Mouse (Mus musculus) brain, embryonic 18.5 days (tissue): ENCODE results near the gene Pard3b.

Source experiments
- DNase-seq: peaks from one replicate; pipeline ENCODE4 v3.0.0-alpha.2; 2012; ENCODE audit warnings: low read depth, low spot score

Pard3b gene

GRCm38 (mm10) chr1:61925541-61925940 lies 286.9 kb downstream of the Pard3b start:
- no peak for DNase-seq

GRCm38 (mm10) chr1:61928131-61928761 lies 289.6 kb downstream of the Pard3b start:
- DNase-seq = no peak

GRCm38 (mm10) chr1:61933574-61933973 lies 294.9 kb downstream of the Pard3b start:
- DNase-seq = no peak

- DNase-seq = no peak
Observed at GRCm38 (mm10) chr1:61934760-61935159, 296.1 kb downstream of the Pard3b start.

- no peak for DNase-seq
Observed at GRCm38 (mm10) chr1:61939882-61940281, 301.3 kb downstream of the Pard3b start.

GRCm38 (mm10) chr1:61961533-61961932 lies 322.9 kb downstream of the Pard3b start:
- DNase-seq = no peak

- no peak for DNase-seq
Observed at GRCm38 (mm10) chr1:61962571-61962970, 323.9 kb downstream of the Pard3b start.

- DNase-seq = no peak
Observed at GRCm38 (mm10) chr1:61967124-61967523, 328.5 kb downstream of the Pard3b start.

GRCm38 (mm10) chr1:61967807-61968206 lies 329.2 kb downstream of the Pard3b start:
- no peak for DNase-seq

- no peak for DNase-seq
Observed at GRCm38 (mm10) chr1:61997711-61998110, 359.1 kb downstream of the Pard3b start.

- DNase-seq = no peak
Observed at GRCm38 (mm10) chr1:62008811-62009210, 370.2 kb downstream of the Pard3b start.

- DNase-seq = no peak
Observed at GRCm38 (mm10) chr1:62011712-62012111, 373.1 kb downstream of the Pard3b start.

- no peak for DNase-seq
Observed at GRCm38 (mm10) chr1:62016536-62017300, 378.1 kb downstream of the Pard3b start.

- DNase-seq = no peak
Observed at GRCm38 (mm10) chr1:62018276-62018675, 379.7 kb downstream of the Pard3b start.

- no peak for DNase-seq
Observed at GRCm38 (mm10) chr1:62019743-62020142, 381.1 kb downstream of the Pard3b start.

GRCm38 (mm10) chr1:62041718-62042117 lies 403.1 kb downstream of the Pard3b start:
- DNase-seq = no peak

- no peak for DNase-seq
Observed at GRCm38 (mm10) chr1:62048592-62048991, 410.0 kb downstream of the Pard3b start.

GRCm38 (mm10) chr1:62051186-62051825 lies 412.7 kb downstream of the Pard3b start:
- no peak for DNase-seq

- no peak for DNase-seq
Observed at GRCm38 (mm10) chr1:62053167-62053638, 414.6 kb downstream of the Pard3b start.

- DNase-seq = no peak
Observed at GRCm38 (mm10) chr1:62055280-62055679, 416.7 kb downstream of the Pard3b start.

- DNase-seq = no peak
Observed at GRCm38 (mm10) chr1:62070617-62071016, 432.0 kb downstream of the Pard3b start.

- no peak for DNase-seq
Observed at GRCm38 (mm10) chr1:62071139-62071538, 432.5 kb downstream of the Pard3b start.

GRCm38 (mm10) chr1:62076171-62076570 lies 437.5 kb downstream of the Pard3b start:
- DNase-seq = no peak
